Mouse (Mus musculus): ENCODE results near the gene Hist3h2ba.
"Not testable (repeated sequence)": the region's sequence is repeated elsewhere in the genome, so short reads cannot be mapped to it uniquely, and the experiment has no call there.

Gene Hist3h2ba

GRCm38 (mm10) chr11:58938322-58939087 is 10.2 kb upstream of the Hist3h2ba start, which contains the start of gene Rnf187:
Rnf187 (minus strand) TSS chr11:58938916.
- peak; percentile 91 for DNase-seq (ENCODE audit: low read depth, low spot score)

DNA sequence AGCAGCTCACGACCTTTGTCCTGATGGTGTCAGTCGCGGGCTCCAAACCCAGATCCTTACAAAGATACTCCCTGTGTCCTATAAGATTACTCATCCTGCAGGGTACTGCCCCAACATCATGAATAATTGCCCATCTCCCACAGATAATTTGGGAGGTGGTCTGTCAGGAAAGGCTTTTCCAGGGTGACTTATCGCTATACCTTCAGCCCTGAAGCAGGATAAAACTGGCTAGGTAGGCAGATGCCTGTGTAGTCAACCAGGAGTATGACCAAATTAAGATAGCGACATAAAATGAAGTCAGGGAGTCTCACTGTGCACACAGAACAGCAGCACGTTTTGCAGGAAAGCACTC is 9.7 kb upstream of the Hist3h2ba start:
- DNase-seq (ENCODE audit: low read depth, low spot score) = no peak

- no peak for DNase-seq (ENCODE audit: low read depth, low spot score)
Measured at GRCm38 (mm10) chr11:58944136-58944535, 4.6 kb upstream of the Hist3h2ba start.

GRCm38 (mm10) chr11:58947306-58947705 is 1.4 kb upstream of the Hist3h2ba start:
- no peak for DNase-seq (ENCODE audit: low read depth, low spot score)

- DNase-seq (ENCODE audit: low read depth, low spot score) = no peak
Measured at GRCm38 (mm10) chr11:58947798-58948528, 757 bp upstream of the Hist3h2ba start.

- DNase-seq (ENCODE audit: low read depth, low spot score) = no peak
Measured at GRCm38 (mm10) chr11:58949480-58950431, 1.0 kb downstream of the Hist3h2ba start.

- DNase-seq (ENCODE audit: low read depth, low spot score) = no peak
Measured at GRCm38 (mm10) chr11:58951210-58951609, 2.5 kb downstream of the Hist3h2ba start.

GRCm38 (mm10) chr11:58953351-58954169 is 4.8 kb downstream of the Hist3h2ba start:
- peak; percentile 13 for DNase-seq (ENCODE audit: low read depth, low spot score)

DNA sequence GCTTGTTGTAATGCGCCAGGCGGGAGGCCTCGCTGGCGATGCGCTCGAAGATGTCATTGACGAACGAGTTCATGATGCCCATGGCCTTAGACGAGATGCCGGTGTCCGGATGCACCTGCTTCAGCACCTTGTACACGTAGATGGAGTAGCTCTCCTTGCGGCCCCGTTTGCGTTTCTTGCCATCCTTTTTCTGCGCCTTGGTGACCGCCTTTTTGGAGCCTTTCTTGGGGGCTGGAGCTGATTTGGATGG is 5.4 kb downstream of the Hist3h2ba start:
- not testable (repeated sequence) for DNase-seq (ENCODE audit: low read depth, low spot score)

- peak; percentile 94 for DNase-seq (ENCODE audit: low read depth, low spot score)
Measured at GRCm38 (mm10) chr11:58954420-58955142, 5.9 kb downstream of the Hist3h2ba start, which contains the start of the genes Hist3h2a and Trim17. Hist3h2a (plus strand) TSS chr11:58954685. Trim17 (plus strand) TSS chr11:58954685.

- DNase-seq (ENCODE audit: low read depth, low spot score) = peak; percentile 73
Measured at GRCm38 (mm10) chr11:58955143-58955867, 6.6 kb downstream of the Hist3h2ba start.

DNA sequence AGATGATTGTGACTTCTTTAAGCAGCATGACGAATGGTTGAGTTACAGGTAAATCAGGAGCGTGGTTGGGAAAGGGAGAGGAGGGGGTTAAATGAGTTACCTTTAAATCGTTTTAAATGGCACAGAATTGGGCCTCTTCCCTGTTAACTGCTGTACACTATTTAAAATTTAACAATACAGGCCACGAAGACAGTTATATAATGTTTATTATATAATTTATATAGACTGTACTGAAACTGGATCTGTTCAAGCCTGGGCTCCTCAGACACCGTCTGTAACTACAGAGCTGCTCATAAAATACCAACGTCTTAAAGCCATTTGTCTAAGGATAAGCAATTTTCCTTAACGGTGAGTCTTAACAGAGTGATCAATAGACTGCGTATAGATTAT is 7.1 kb downstream of the Hist3h2ba start:
- no peak for DNase-seq (ENCODE audit: low read depth, low spot score)

DNA sequence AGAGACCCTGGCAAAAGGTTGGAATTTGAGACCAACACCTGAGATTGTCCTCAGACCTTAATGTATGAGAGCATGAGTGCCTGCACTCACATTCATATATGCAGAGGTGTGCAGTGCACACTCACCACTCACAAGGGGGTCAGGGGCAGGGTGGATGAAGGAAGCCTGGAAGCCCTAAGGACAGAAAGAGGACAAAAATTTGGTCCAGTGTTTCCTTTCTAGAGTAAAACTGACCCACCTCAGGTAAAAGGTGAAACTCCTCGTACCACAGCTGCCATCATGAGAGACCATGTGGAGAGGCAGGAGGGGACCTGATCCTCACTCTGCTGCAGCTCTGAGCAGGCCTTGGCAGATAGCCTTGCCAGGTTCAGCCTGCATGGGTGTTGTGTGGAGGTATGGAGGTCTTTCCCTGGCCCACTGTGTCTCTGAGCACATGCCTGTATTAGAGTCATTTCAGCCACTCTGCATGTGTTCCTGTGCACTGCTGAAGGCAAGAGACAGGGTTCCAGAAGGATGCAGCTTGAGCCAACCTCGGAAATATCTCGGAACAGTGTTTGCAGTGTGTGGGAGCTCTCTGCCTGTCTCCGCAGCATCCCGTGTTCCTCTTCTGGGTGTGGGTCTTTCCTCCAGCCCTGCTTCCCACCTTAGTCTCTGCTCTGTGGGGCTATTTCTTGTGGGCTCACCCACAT is 8.7 kb downstream of the Hist3h2ba start:
- DNase-seq (ENCODE audit: low read depth, low spot score) = no peak

DNA sequence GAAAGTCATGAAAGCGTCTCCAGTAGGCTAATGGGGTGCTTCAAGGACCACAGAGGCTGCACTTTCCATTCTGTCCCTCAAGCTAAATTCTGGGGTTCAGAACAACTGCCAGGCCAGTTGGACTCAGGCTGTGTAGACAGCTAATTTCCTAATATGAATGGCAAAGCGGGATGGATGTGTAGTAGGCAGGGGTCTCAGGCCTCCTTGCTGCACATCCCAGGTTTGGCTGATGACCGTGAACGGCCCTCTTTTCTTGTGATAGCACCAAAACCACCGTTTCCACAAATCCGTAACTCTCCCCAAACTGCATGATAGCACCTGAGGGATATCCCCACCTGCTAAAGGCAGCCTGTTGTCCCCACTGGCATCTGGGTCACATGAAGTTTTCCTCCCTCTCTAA is 9.8 kb downstream of the Hist3h2ba start:
- DNase-seq (ENCODE audit: low read depth, low spot score) = no peak

GRCm38 (mm10) chr11:58959186-58959825 is 10.6 kb downstream of the Hist3h2ba start:
- no peak for DNase-seq (ENCODE audit: low read depth, low spot score)

DNA sequence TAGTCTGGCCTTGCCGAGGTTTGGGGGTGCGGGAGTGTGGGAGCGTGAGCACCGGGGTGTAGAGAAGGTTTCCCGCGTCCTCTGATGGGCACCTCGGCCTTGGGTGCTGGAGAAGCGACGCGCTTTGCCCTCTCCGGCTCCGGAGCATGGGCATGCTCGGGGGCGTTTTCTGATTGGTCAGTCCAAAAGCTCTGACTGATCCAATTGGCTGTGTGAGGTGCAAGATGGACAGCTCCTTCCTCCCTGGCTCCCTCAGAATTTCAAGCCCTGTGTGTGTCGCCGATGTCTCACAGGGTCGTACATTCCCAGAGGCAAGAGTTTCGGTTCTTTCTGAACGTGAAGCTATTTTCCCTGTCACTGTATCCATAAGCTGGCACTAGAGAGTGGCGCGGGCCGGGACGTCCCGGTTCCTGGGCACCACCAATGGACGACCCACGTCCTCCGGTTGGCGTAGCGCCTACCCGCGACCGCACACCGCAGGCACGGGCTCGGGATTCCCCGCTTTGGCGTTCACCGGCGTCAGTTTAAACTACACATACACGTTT is 11.3 kb downstream of the Hist3h2ba start:
- DNase-seq (ENCODE audit: low read depth, low spot score) = peak; percentile 77

DNA sequence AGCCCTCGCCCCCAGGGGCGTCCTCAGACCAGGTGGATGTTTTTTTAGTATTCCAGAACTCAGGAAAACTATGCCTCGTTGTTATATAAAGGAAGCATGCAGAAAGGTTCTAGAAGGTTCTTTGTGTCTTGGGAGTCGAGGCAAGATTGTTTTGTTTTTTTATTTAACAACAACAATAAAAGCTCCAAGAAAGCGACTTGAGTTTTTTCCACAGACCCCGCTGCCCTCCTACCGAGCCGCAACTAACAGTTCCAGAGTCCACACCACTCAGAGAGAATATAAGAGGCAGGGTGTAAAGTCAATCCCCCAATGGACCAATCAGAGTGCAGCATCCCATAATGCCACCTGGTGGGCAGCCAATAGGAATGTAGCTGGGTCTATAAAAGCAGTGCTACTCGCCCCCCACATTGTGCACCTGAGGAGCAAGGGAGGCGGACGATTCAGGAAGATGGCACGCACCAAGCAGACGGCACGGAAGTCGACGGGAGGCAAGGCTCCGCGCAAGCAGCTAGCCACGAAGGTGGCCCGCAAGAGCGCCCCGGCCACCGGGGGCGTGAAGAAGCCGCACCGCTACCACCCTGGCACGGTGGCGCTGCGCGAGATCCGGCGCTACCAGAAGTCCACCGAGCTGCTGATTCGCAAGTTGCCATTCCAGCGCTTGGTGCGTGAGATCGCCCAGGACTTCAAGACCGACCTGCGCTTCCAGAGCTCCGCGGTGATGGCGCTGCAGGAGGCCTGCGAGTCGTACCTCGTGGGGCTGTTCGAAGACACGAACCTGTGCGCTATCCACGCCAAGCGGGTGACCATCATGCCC is 12.9 kb downstream of the Hist3h2ba start:
- no peak for DNase-seq (ENCODE audit: low read depth, low spot score)

- DNase-seq (ENCODE audit: low read depth, low spot score) = no peak
Measured at GRCm38 (mm10) chr11:58963543-58963942, 14.8 kb downstream of the Hist3h2ba start.

Data from forelimb bud, embryonic 11.5 days (tissue).